Mouse (Mus musculus): ENCODE measurements around the gene Lrrc20. TPM values are rescaled to one million over a fixed set of nuclear protein-coding genes. Genes with fewer than 3 reads are reported as not detected.

The Lrrc20 gene
- polyA plus RNA-seq, 1 experiment from 2014 or later: 7.5 TPM

- no peaks in the 10 kb centered on the region for H3K9me3 ChIP-seq (ENCODE audit: control insufficient read depth, low read length)
- H3K4me1 ChIP-seq (replicated peaks; ENCODE audit: control insufficient read depth, insufficient read depth, low read length): peaks cover 10% of the 10 kb centered on the region
- H3K9ac ChIP-seq (ENCODE audit: low read length): no peak overlapping the region
- DNase-seq (ENCODE audit: low spot score) (no peak), ATAC-seq (replicated peaks; ENCODE audit: low FRiP score, low TSS enrichment, low read depth) (no peak)
- no peaks in the 10 kb centered on the region for H3K36me3 ChIP-seq (ENCODE audit: control insufficient read depth, insufficient read depth, low read length)
- 37% methylated on average over 9 of the region's 9 CpGs for WGBS
- no peaks in the 10 kb centered on the region for H3K27me3 ChIP-seq (replicated peaks; ENCODE audit: control insufficient read depth, insufficient read depth, low read length)
- H3K4me2 ChIP-seq (ENCODE audit: low read length): no peak overlapping the region
- H3K27ac ChIP-seq (ENCODE audit: low read depth): peak overlapping the region; percentile 30; the same call in 1 of the 2 replicates
- H3K4me3 ChIP-seq (ENCODE audit: low read depth, low read length): no peak overlapping the region
Measured at GRCm38 (mm10) chr10:61496231-61496630, 20.6 kb downstream of the Lrrc20 start.

DNA sequence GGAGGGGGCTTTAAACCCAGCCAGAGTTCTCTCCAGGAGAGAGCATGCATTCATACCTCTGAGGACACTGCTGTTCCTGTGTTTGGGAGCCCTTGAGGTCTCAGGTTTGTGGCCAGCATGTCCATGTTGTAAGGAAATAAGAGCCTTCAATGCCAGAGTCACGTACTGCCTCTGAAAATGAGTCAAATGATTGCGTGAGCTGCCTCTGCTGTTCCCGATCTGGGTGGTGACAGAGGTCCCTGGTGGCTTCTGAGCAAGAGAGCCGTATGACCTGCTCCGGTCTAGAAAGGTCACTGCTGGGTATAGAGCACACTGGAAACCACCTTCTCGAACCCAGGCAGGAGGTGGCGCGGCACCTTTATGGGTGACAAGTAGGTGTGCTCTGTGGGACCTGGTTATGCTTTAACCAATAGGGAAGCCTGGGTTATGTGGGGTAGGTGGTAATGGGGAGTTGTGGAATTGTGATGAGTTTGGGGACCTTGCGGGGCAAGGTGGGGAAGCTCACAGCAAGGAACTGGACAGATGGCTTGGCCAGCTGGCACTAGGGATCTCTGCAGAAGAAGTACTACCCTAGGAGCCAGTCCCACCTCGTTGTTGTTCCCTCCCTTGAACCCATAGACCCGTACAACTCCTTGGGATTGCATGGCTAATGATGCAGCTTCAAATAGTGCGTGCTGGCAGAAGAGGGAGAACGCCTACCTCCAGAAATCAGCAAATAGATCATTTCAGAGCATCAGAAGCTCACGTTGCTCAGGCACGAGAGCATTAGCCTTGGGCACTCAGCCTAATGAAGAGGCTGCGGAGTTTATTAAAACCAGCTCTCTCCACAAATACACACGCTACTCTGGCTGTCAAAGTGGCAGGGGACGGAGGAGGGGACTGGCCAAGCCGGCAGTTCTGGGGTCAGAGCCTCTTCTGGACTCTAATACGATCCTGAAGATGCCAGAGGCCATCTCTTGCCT is 24.2 kb downstream of the Lrrc20 start:
- Histone ChIP-seq H3K4me1 (replicated peaks; ENCODE audit: control insufficient read depth, insufficient read depth, low read length) (peaks cover 10% of the 10 kb centered on the region), H3K4me3 (ENCODE audit: low read depth, low read length) (no peak overlapping the region), H3K4me2 (ENCODE audit: low read length) (no peak overlapping the region), H3K9me3 (ENCODE audit: control insufficient read depth, low read length) (no peaks in the 10 kb centered on the region), H3K9ac (ENCODE audit: low read length) (no peak overlapping the region), H3K27ac (ENCODE audit: low read depth) (no peak overlapping the region), H3K36me3 (ENCODE audit: control insufficient read depth, insufficient read depth, low read length) (no peaks in the 10 kb centered on the region), H3K27me3 (replicated peaks; ENCODE audit: control insufficient read depth, insufficient read depth, low read length) (no peaks in the 10 kb centered on the region)
- DNase-seq (ENCODE audit: low spot score): no peak
- 84% methylated on average over 20 of the region's 20 CpGs for WGBS
- ATAC-seq (replicated peaks; ENCODE audit: low FRiP score, low TSS enrichment, low read depth): no peak

DNA sequence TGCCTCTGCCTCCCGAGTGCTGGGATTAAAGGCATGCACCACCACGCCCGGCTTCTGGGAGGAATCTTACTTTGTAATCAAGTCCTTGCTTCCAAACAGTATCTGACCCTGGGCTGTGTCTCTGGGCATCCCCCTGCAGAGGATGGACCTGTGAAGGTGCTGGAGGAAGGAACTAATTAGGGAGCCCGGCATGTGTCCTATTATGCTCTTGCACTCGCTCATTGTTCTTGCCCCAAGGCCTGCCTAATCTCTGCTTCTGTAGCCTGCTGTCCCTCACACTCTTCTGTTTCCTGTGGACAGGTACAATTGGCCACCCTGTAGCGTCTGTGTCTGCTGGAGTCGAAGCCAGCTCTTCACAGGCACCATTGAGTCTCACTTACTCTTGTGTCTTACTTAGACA is 25.2 kb downstream of the Lrrc20 start:
- ATAC-seq (replicated peaks; ENCODE audit: low FRiP score, low TSS enrichment, low read depth) (no peak), DNase-seq (ENCODE audit: low spot score) (no peak)
- WGBS: 79% methylated on average over 7 of the region's 7 CpGs
- H3K4me1 ChIP-seq (replicated peaks; ENCODE audit: control insufficient read depth, insufficient read depth, low read length): peaks cover 11% of the 10 kb centered on the region
- no peaks in the 10 kb centered on the region for H3K9me3 ChIP-seq (ENCODE audit: control insufficient read depth, low read length)
- no peak overlapping the region for H3K27ac ChIP-seq (ENCODE audit: low read depth)
- H3K4me2 ChIP-seq (ENCODE audit: low read length): no peak overlapping the region
- H3K36me3 ChIP-seq (ENCODE audit: control insufficient read depth, insufficient read depth, low read length): no peaks in the 10 kb centered on the region
- H3K27me3 ChIP-seq (replicated peaks; ENCODE audit: control insufficient read depth, insufficient read depth, low read length): no peaks in the 10 kb centered on the region
- H3K9ac ChIP-seq (ENCODE audit: low read length): no peak overlapping the region
- no peak overlapping the region for H3K4me3 ChIP-seq (ENCODE audit: low read depth, low read length)

GRCm38 (mm10) chr10:61504073-61504472 is 28.5 kb downstream of the Lrrc20 start:
- Histone ChIP-seq H3K27ac (ENCODE audit: low read depth) (no peak overlapping the region), H3K4me2 (ENCODE audit: low read length) (no peak overlapping the region), H3K36me3 (ENCODE audit: control insufficient read depth, insufficient read depth, low read length) (no peaks in the 10 kb centered on the region), H3K9ac (ENCODE audit: low read length) (no peak overlapping the region), H3K27me3 (replicated peaks; ENCODE audit: control insufficient read depth, insufficient read depth, low read length) (no peaks in the 10 kb centered on the region), H3K4me3 (ENCODE audit: low read depth, low read length) (no peak overlapping the region), H3K4me1 (replicated peaks; ENCODE audit: control insufficient read depth, insufficient read depth, low read length) (peaks cover 12% of the 10 kb centered on the region), H3K9me3 (ENCODE audit: control insufficient read depth, low read length) (no peaks in the 10 kb centered on the region)
- WGBS: 90% methylated on average over 2 of the region's 2 CpGs
- ATAC-seq (replicated peaks; ENCODE audit: low FRiP score, low TSS enrichment, low read depth): no peak
- DNase-seq (ENCODE audit: low spot score): no peak

GRCm38 (mm10) chr10:61506381-61507200 is 31.0 kb downstream of the Lrrc20 start:
- Histone ChIP-seq H3K9ac (ENCODE audit: low read length) (no peak overlapping the region), H3K27me3 (replicated peaks; ENCODE audit: control insufficient read depth, insufficient read depth, low read length) (no peaks in the 10 kb centered on the region), H3K4me3 (ENCODE audit: low read depth, low read length) (no peak overlapping the region), H3K4me1 (replicated peaks; ENCODE audit: control insufficient read depth, insufficient read depth, low read length) (peaks cover 14% of the 10 kb centered on the region), H3K36me3 (ENCODE audit: control insufficient read depth, insufficient read depth, low read length) (no peaks in the 10 kb centered on the region), H3K9me3 (ENCODE audit: control insufficient read depth, low read length) (no peaks in the 10 kb centered on the region), H3K27ac (ENCODE audit: low read depth) (peak overlapping the region; percentile 69), H3K4me2 (ENCODE audit: low read length) (no peak overlapping the region)
- DNase-seq (ENCODE audit: low spot score) (no peak), ATAC-seq (replicated peaks; ENCODE audit: low FRiP score, low TSS enrichment, low read depth) (peak; percentile 62; the same call in 1 of the 2 replicates)
- 34% methylated on average over 7 of the region's 7 CpGs for WGBS

DNA sequence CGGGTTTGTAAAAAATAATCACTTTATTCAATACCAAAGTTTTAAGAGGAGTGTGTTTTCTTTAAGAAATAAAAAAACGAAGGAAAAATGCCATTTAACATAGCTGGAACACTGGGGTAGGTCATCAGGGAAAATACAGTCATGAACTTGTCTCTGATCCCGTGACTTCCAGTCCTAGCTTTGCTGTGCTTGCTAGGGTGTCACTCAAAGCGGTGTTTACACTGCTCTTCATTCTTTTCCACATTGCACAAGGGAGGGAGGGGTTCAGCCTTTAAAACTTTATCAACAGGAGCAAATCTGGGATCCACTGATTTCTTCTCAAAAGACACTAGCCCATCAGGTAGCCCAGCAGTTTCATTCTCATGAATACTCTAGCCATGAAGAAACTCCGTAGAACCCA is 34.3 kb downstream of the Lrrc20 start:
- DNase-seq (ENCODE audit: low spot score) (no peak), ATAC-seq (replicated peaks; ENCODE audit: low FRiP score, low TSS enrichment, low read depth) (no peak)
- no peak overlapping the region for H3K4me3 ChIP-seq (ENCODE audit: low read depth, low read length)
- no peaks in the 10 kb centered on the region for H3K27me3 ChIP-seq (replicated peaks; ENCODE audit: control insufficient read depth, insufficient read depth, low read length)
- H3K9me3 ChIP-seq (ENCODE audit: control insufficient read depth, low read length): no peaks in the 10 kb centered on the region
- H3K4me2 ChIP-seq (ENCODE audit: low read length): no peak overlapping the region
- no peak overlapping the region for H3K9ac ChIP-seq (ENCODE audit: low read length)
- H3K4me1 ChIP-seq (replicated peaks; ENCODE audit: control insufficient read depth, insufficient read depth, low read length): peaks cover 14% of the 10 kb centered on the region
- H3K27ac ChIP-seq (ENCODE audit: low read depth): no peak overlapping the region
- WGBS: 80% methylated on average over 5 of the region's 5 CpGs
- no peaks in the 10 kb centered on the region for H3K36me3 ChIP-seq (ENCODE audit: control insufficient read depth, insufficient read depth, low read length)

DNA sequence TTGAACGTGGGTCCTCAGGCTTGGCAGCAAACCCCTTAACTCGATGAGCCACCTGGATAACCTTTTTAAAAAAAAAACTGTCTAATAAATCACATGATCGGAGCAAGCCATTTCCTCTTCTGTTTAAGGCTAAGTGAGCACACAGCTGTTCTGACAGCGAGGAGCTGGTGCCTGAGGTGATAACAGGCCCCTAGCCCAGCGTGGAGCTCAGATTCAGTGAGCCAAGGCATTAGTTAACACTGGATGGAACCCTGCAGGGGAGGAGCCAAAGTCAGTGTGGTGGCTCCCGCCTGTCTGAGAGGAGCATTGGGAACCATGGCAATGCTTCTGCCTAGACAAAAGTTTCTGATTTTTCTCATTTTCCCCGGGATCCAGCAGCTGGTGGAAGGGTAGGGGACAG is 35.2 kb downstream of the Lrrc20 start:
- no peak for DNase-seq (ENCODE audit: low spot score)

GRCm38 (mm10) chr10:61512215-61512889 is 36.8 kb downstream of the Lrrc20 start:
- H3K4me2 ChIP-seq (ENCODE audit: low read length): no peak overlapping the region
- H3K36me3 ChIP-seq (ENCODE audit: control insufficient read depth, insufficient read depth, low read length): no peaks in the 10 kb centered on the region
- no peak overlapping the region for H3K4me3 ChIP-seq (ENCODE audit: low read depth, low read length)
- H3K9ac ChIP-seq (ENCODE audit: low read length): no peak overlapping the region
- DNase-seq (ENCODE audit: low spot score) (no peak), ATAC-seq (replicated peaks; ENCODE audit: low FRiP score, low TSS enrichment, low read depth) (no peak)
- 79% methylated on average over 11 of the region's 11 CpGs for WGBS
- H3K27ac ChIP-seq (ENCODE audit: low read depth): no peak overlapping the region
- H3K4me1 ChIP-seq (replicated peaks; ENCODE audit: control insufficient read depth, insufficient read depth, low read length): 0 out of 2 replicates have a peak, but pooled peaks cover 2% of the 10 kb centered on the region
- H3K27me3 ChIP-seq (replicated peaks; ENCODE audit: control insufficient read depth, insufficient read depth, low read length): no peaks in the 10 kb centered on the region
- no peaks in the 10 kb centered on the region for H3K9me3 ChIP-seq (ENCODE audit: control insufficient read depth, low read length)

More for the DNA sequence above, 35.2 kb downstream of the Lrrc20 start:
- 24% methylated on average over 7 of the region's 7 CpGs for WGBS
- Histone ChIP-seq H3K27ac (ENCODE audit: low read depth) (no peak overlapping the region), H3K9ac (ENCODE audit: low read length) (no peak overlapping the region), H3K9me3 (ENCODE audit: control insufficient read depth, low read length) (no peaks in the 10 kb centered on the region), H3K4me3 (ENCODE audit: low read depth, low read length) (no peak overlapping the region), H3K36me3 (ENCODE audit: control insufficient read depth, insufficient read depth, low read length) (no peaks in the 10 kb centered on the region), H3K27me3 (replicated peaks; ENCODE audit: control insufficient read depth, insufficient read depth, low read length) (no peaks in the 10 kb centered on the region), H3K4me2 (ENCODE audit: low read length) (no peak overlapping the region), H3K4me1 (replicated peaks; ENCODE audit: control insufficient read depth, insufficient read depth, low read length) (peaks cover 11% of the 10 kb centered on the region)
- ATAC-seq (replicated peaks; ENCODE audit: low FRiP score, low TSS enrichment, low read depth): no peak

All from intestine, embryonic 14.5 days (tissue).